Mouse (Mus musculus) neural tube, embryonic 15.5 days (tissue): ENCODE data around the gene C530008M17Rik. TPM values are rescaled to one million over a fixed set of nuclear protein-coding genes. Genes with fewer than 3 reads are reported as not detected.

Experiments
- polyA plus RNA-seq: library from polyadenylated mRNA; unstranded; fragments of >200 nt; fragmentation: Nextera tagmentation; extraction: Ambion mirVana; gene quantifications from 2 replicates; pipeline ENCODE4 v1.2.1, GENCODE M21; 2015

The C530008M17Rik gene
- polyA plus RNA-seq, 1 experiment from 2014 or later: 57.1 TPM

Other genes with a start within 250 kb of the C530008M17Rik start
- gene Gm7271, start 172.5 kb upstream of the C530008M17Rik start, polyA plus RNA-seq: 7.3 and 9.8 TPM in 2 replicates
- gene Exoc1, start 127.2 kb upstream of the C530008M17Rik start, polyA plus RNA-seq: 45.9 and 53.9 TPM in 2 replicates
- gene Cep135, start 67.8 kb upstream of the C530008M17Rik start, polyA plus RNA-seq: 3.9 and 4.4 TPM in 2 replicates
- gene Aasdh, start 249.0 kb downstream of the C530008M17Rik start, polyA plus RNA-seq: 17.0 TPM in 2 replicates